Mouse (Mus musculus) thymus, adult 2 months (tissue): Measurements from ENCODE around the gene Clybl.

ENCODE experiments used
- CTCF ChIP-seq: fragments of 200-500 bp; IDR thresholded peaks from 2 replicates; pipeline ENCODE4 v1.5.1; 2012; ENCODE audit warnings: mild to moderate bottlenecking, control low read depth, low read length, moderate library complexity, borderline replicate concordance; ENCODE audit not compliant: control insufficient read depth, poor library complexity, insufficient read depth; ENCODE audit errors: extremely low read depth
- POLR2A ChIP-seq: fragments of 200-500 bp; IDR thresholded peaks from 2 replicates; pipeline ENCODE4 v1.6.1; 2012; ENCODE audit warnings: mild to moderate bottlenecking, low read length, control low read depth, moderate library complexity; ENCODE audit not compliant: control insufficient read depth, poor library complexity, insufficient read depth; ENCODE audit errors: extremely low read depth

GRCm38 (mm10) chr14:122426529-122427203 lies 245.2 kb downstream of the Clybl start:
- TF ChIP-seq CTCF (no peak), POLR2A (no peak)
